Mouse (Mus musculus): ENCODE results near the gene Atp6v0e.

- TF ChIP-seq FLI1 (IDR thresholded peaks at IDR 0.05; ENCODE audit: low read length) (no peak), GATA1 (IDR thresholded peaks at IDR 0.05; ENCODE audit: borderline replicate concordance, low read length) (no peak)
Measured at GRCm38 (mm10) chr17:26705463-26706359, 42.7 kb downstream of the Atp6v0e start.
